Mouse (Mus musculus) intestine, embryonic 14.5 days (tissue): ENCODE measurements around the gene Rhod. TPM values are rescaled to one million over a fixed set of nuclear protein-coding genes. Genes with fewer than 3 reads are reported as not detected.

Experiments
- ATAC-seq: fragments of 200-750 bp; cut with Nextera tagmentation; replicated peaks from 2 replicates; pipeline ENCODE4 v1.8.0; 2017; ENCODE audit warnings: low read depth, moderate number of reproducible peaks, moderate TSS enrichment, moderate library complexity; ENCODE audit not compliant: low FRiP score, low TSS enrichment
- DNase-seq: peaks from one replicate; pipeline ENCODE4 v3.0.0-alpha.2; 2018; ENCODE audit warnings: low spot score
- H3K27ac ChIP-seq: fragments of 300-500 bp; sonication (generic); 2 replicates; pipeline ENCODE4 v1.5.1; 2014; ENCODE audit warnings: low read depth, mild to moderate bottlenecking, control low read depth
- H3K27me3 ChIP-seq: fragments of 300-500 bp; sonication (generic); replicated peaks from 2 replicates; pipeline ENCODE4 v1.6.1; 2014; ENCODE audit warnings: low read length, control low read depth; ENCODE audit not compliant: control insufficient read depth, insufficient read depth
- H3K36me3 ChIP-seq: fragments of 300-500 bp; sonication (generic); 2 replicates; pipeline ENCODE4 v1.6.1; 2014; ENCODE audit warnings: low read length, control low read depth; ENCODE audit not compliant: control insufficient read depth, insufficient read depth
- H3K4me1 ChIP-seq: fragments of 300-500 bp; sonication (generic); replicated peaks from 2 replicates; pipeline ENCODE4 v1.6.1; 2014; ENCODE audit warnings: low read length, control low read depth, mixed read lengths; ENCODE audit not compliant: control insufficient read depth, insufficient read depth
- H3K4me2 ChIP-seq: fragments of 300-500 bp; sonication (generic); 2 replicates; pipeline ENCODE4 v1.6.1; 2014; ENCODE audit warnings: low read length
- H3K4me3 ChIP-seq: fragments of 300-500 bp; sonication (generic); 2 replicates; pipeline ENCODE4 v1.5.1; 2014; ENCODE audit warnings: low read depth, low read length, control low read depth, mixed read lengths
- H3K9ac ChIP-seq: fragments of 300-500 bp; sonication (generic); 2 replicates; pipeline ENCODE4 v1.6.1; 2014; ENCODE audit warnings: mild to moderate bottlenecking, low read length
- H3K9me3 ChIP-seq: fragments of 300-500 bp; sonication (generic); 2 replicates; pipeline ENCODE4 v1.6.1; 2016; ENCODE audit warnings: low read length, control low read depth; ENCODE audit not compliant: control insufficient read depth
- WGBS: fragments of 180-500 bp; shearing (Covaris S2); extraction: QIAGEN DNeasy Blood & Tissue Kit; methylation state at CpG from one replicate; pipeline ENCODE4 v1.1.7; 2014; 5-methylcytosine and 5-hydroxymethylcytosine counted together
- polyA plus RNA-seq: library from polyadenylated mRNA; unstranded; fragments of >200 nt; fragmentation: Nextera tagmentation; extraction: Ambion mirVana; gene quantifications from 2 replicates; pipeline ENCODE4 v1.2.1, GENCODE M21; 2014

Rhod gene
- polyA plus RNA-seq, 1 experiment from 2014 or later: 22.1 TPM

GRCm38 (mm10) chr19:4446661-4447420 is 7.6 kb upstream of the Rhod start:
- Histone ChIP-seq H3K36me3 (no peaks in the 10 kb centered on the region), H3K27ac (no peak overlapping the region), H3K9me3 (no peaks in the 10 kb centered on the region), H3K4me1 (peaks cover 5% of the 10 kb centered on the region), H3K4me2 (no peak overlapping the region), H3K4me3 (no peak overlapping the region), H3K9ac (no peak overlapping the region), H3K27me3 (no peaks in the 10 kb centered on the region)
- DNase-seq: no peak
- no peak for ATAC-seq
- WGBS: 90% methylated on average over 8 of the region's 8 CpGs

GRCm38 (mm10) chr19:4442408-4442807 is 3.2 kb upstream of the Rhod start:
- WGBS: 9% methylated on average over 3 of the region's 3 CpGs
- H3K4me3 ChIP-seq: no peak overlapping the region
- no peaks in the 10 kb centered on the region for H3K36me3 ChIP-seq
- DNase-seq (peak; percentile 92), ATAC-seq (no peak)
- no peaks in the 10 kb centered on the region for H3K9me3 ChIP-seq
- peaks cover 21% of the 10 kb centered on the region for H3K4me1 ChIP-seq
- no peak overlapping the region for H3K4me2 ChIP-seq
- no peaks in the 10 kb centered on the region for H3K27me3 ChIP-seq
- no peak overlapping the region for H3K9ac ChIP-seq
- no peak overlapping the region for H3K27ac ChIP-seq

- Histone ChIP-seq H3K4me3 (no peak overlapping the region), H3K4me2 (no peak overlapping the region), H3K4me1 (peaks cover 21% of the 10 kb centered on the region), H3K27me3 (no peaks in the 10 kb centered on the region), H3K36me3 (no peaks in the 10 kb centered on the region), H3K9me3 (no peaks in the 10 kb centered on the region), H3K27ac (no peak overlapping the region), H3K9ac (no peak overlapping the region)
- ATAC-seq (no peak), DNase-seq (no peak)
- WGBS: 32% methylated on average over 10 of the region's 10 CpGs
Measured at GRCm38 (mm10) chr19:4441621-4442161, 2.5 kb upstream of the Rhod start.

- no peak for ATAC-seq
- Histone ChIP-seq H3K36me3 (no peaks in the 10 kb centered on the region), H3K27me3 (no peaks in the 10 kb centered on the region), H3K4me1 (peaks cover 21% of the 10 kb centered on the region), H3K4me2 (no peak overlapping the region), H3K4me3 (no peak overlapping the region), H3K9me3 (no peaks in the 10 kb centered on the region), H3K27ac (no peak overlapping the region), H3K9ac (no peak overlapping the region)
- DNase-seq: peak; percentile 74
- WGBS: 29% methylated on average over 6 of the region's 6 CpGs
Measured at GRCm38 (mm10) chr19:4441090-4441591, 1.9 kb upstream of the Rhod start.

- Histone ChIP-seq H3K9ac (no peak overlapping the region), H3K36me3 (no peaks in the 10 kb centered on the region), H3K4me3 (peak overlapping the region; percentile 75), H3K27me3 (no peaks in the 10 kb centered on the region), H3K27ac (no peak overlapping the region), H3K9me3 (peaks cover 3% of the 10 kb centered on the region; the same call in 1 of the 2 replicates), H3K4me1 (peaks cover 21% of the 10 kb centered on the region), H3K4me2 (peak overlapping the region; percentile 86)
- 9% methylated on average over 8 of the region's 8 CpGs for WGBS
- peak; percentile 59 for DNase-seq
- no peak for ATAC-seq
Measured at GRCm38 (mm10) chr19:4440222-4440621, 990 bp upstream of the Rhod start.

GRCm38 (mm10) chr19:4438791-4439160 is 456 bp downstream of the Rhod start:
- Histone ChIP-seq H3K9ac (peak overlapping the region; percentile 62), H3K4me2 (peak overlapping the region; percentile 86), H3K27ac (no peak overlapping the region), H3K36me3 (no peaks in the 10 kb centered on the region), H3K4me1 (peaks cover 21% of the 10 kb centered on the region), H3K27me3 (no peaks in the 10 kb centered on the region), H3K9me3 (peaks cover 3% of the 10 kb centered on the region; the same call in 1 of the 2 replicates), H3K4me3 (peak overlapping the region; percentile 75)
- no peak for DNase-seq
- 0 out of 2 replicates have a peak, but pooled peaks have one; percentile 3 for ATAC-seq
- WGBS: 10% methylated on average over 8 of the region's 8 CpGs

GRCm38 (mm10) chr19:4437886-4438285 is 1.3 kb downstream of the Rhod start:
- H3K9me3 ChIP-seq: peaks cover 3% of the 10 kb centered on the region; the same call in 1 of the 2 replicates
- H3K9ac ChIP-seq: no peak overlapping the region
- no peaks in the 10 kb centered on the region for H3K36me3 ChIP-seq
- H3K4me2 ChIP-seq: no peak overlapping the region
- H3K4me3 ChIP-seq: no peak overlapping the region
- peaks cover 21% of the 10 kb centered on the region for H3K4me1 ChIP-seq
- no peak for DNase-seq
- H3K27ac ChIP-seq: no peak overlapping the region
- no peak for ATAC-seq
- WGBS: 71% methylated on average over 6 of the region's 6 CpGs
- no peaks in the 10 kb centered on the region for H3K27me3 ChIP-seq

- Histone ChIP-seq H3K9ac (no peak overlapping the region), H3K27ac (no peak overlapping the region), H3K9me3 (peaks cover 3% of the 10 kb centered on the region; the same call in 1 of the 2 replicates), H3K36me3 (peaks cover 9% of the 10 kb centered on the region), H3K4me2 (no peak overlapping the region), H3K27me3 (no peaks in the 10 kb centered on the region), H3K4me3 (no peak overlapping the region), H3K4me1 (peaks cover 13% of the 10 kb centered on the region)
- WGBS: 76% methylated on average over 3 of the region's 3 CpGs
- DNase-seq: no peak
- no peak for ATAC-seq
Measured at GRCm38 (mm10) chr19:4436254-4436653, 3.0 kb downstream of the Rhod start.
